Mouse (Mus musculus) kidney, postnatal 10 days (tissue): ENCODE results near the gene Bglap2.
"Not testable (repeated sequence)": the region's sequence is repeated elsewhere in the genome, so short reads cannot be mapped to it uniquely, and the experiment has no call there.

Source experiments
- DNase-seq: peaks from one replicate; pipeline ENCODE4 v3.0.0; 2021; ENCODE audit warnings: mixed read lengths

The Bglap2 gene

GRCm38 (mm10) chr3:88378599-88378998 is at the start of gene Bglap2:
Gene Bglap2 (minus strand): TSS chr3:88378699.
- not testable (repeated sequence) for DNase-seq

- no peak for DNase-seq
Measured at GRCm38 (mm10) chr3:88427342-88427905, 48.9 kb upstream of the Bglap2 start.

GRCm38 (mm10) chr3:88425708-88426420 is 47.4 kb upstream of the Bglap2 start:
- no peak for DNase-seq

GRCm38 (mm10) chr3:88425330-88425689 is 46.8 kb upstream of the Bglap2 start:
- DNase-seq, result no peak

DNA sequence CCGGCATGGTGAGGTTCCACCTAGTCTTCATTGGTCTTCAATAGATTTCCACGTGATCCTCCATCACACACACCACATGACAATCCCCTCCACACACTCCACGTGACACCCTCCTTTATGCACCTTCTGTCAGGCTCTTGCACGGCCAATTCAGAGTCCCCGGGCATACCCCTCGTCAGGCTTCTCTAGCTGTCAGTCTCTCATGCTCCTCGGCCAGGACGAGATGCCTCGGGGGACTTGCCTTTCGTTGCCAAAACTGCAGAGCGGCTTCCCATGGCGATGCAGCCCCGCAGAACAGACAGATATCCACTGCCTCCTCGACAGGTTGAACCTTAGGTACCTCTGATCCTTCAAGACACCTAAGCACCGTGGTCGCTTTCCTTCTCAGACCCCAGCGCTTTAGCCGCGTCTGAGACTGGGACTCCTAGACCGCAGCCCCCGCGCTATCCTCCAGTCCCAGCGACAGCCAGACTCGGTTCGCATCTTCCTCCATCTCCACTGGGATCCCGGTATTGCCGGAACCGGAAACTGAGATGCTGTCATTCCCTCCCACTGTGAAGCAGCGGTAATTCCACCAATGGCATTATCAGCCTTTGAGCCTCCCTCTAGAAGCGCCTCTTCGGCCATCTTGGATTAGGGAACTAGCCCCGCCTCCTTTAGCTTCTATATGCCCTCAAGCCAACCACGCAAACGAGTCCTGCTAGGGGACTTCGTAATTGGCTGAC is 46.3 kb upstream of the Bglap2 start, which contains the start of gene Slc25a44:
Slc25a44 (minus strand) TSS at position 535 of the 725 bp plus-strand sequence.
- DNase-seq, result peak; percentile 94

DNA sequence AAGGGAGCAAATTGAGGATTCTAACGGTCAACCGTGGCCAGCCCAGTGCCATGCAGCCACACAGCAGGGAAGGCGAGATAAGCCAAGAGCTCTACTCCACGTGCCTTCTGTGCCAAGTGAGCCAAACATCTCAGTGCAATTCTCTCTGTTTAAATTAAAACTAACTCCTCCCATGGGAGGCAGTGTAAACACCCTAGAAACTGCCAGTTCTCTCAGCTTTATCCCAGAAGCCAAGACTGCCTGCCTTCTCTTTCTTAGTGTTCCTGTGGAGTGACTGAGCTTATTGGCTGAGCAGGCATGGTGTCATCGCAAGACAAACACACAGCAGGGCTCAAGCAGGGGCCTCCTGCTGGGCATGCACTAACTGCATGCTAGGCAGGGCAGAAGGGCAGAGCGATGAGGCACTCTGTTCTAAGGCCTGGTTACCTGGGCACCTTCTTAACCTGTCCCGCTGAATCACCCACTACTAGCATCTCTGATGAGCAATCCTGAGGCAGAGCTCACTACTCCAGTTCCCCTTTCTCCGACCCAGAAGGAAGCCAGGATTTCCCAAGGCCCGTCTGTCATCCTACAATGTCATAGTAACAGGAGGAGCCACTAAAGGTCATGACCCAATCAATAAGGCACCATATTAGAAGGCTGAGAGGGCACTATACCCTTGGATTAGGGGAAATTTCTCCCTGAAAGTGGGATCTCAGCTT is 43.7 kb upstream of the Bglap2 start:
- peak; percentile 41 for DNase-seq

DNA sequence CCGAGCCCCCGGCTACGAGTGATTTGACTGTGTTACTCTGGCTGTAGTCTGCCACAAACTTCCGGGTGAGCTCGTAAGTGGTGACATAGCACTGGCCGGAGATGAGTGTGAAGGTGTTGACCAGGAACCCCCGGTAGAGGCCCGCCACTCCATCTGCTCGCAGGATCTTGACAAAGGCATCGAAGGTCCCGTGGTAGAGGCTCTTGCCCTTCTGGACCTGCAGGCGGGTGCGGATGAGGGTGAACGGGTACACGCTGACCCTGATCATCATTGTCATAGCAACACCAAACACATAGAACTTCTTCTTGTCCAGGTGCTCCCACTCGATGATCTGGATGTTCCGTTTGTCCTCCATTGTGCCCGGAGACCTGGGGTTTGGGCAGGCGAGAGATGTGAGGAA is 42.3 kb upstream of the Bglap2 start:
- no peak for DNase-seq

DNA sequence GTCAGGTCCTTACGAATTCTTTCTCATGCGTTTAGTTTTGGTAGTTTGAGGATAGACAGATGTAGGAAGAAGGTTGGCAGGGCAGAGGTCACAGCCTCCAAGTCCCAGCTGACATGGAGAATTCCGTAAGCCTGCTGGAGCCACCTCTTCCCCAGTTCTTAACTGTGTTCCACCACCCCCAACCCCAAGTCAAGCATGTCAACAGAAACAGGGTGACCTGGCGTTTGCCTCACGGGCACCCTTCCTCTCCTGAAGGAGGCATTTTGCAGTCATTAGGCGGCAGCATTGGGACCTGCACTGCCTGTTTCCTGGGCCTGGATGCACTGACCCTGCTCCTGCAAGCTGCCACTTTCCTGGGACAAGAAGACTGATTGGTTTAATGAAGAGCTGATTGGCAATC is 39.5 kb upstream of the Bglap2 start:
- DNase-seq, result no peak

GRCm38 (mm10) chr3:88415668-88416067 is 37.2 kb upstream of the Bglap2 start:
- no peak for DNase-seq

DNA sequence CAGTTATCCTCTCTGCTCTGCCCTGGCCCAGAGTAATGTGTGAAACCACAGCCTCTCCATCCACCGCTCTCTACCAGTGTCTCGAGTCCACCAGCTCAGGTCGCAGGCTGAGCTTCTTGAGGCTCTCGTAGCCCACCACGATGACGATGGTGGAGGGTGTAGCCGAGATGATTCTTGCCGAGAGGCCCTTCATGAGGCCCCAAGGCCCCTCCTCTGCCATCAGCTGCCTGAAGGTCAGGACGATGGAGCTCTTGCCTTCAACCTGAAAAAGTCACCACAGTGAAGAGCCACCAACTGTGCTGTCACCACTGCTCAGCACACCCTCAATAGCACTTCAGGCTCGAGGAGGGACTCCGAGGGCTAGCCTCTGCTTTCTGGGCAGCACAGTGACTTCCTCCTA is 34.1 kb upstream of the Bglap2 start:
- no peak for DNase-seq

GRCm38 (mm10) chr3:88411681-88412080 is 33.2 kb upstream of the Bglap2 start:
- DNase-seq, result no peak

- peak; percentile 42 for DNase-seq
Measured at GRCm38 (mm10) chr3:88410645-88411031, 32.1 kb upstream of the Bglap2 start.

- peak; percentile 97 for DNase-seq
Measured at GRCm38 (mm10) chr3:88409741-88410644, 31.5 kb upstream of the Bglap2 start, which contains the start of gene Pmf1. Gene Pmf1 (minus strand): TSS chr3:88410331.

- DNase-seq, result no peak
Measured at GRCm38 (mm10) chr3:88408953-88409352, 30.5 kb upstream of the Bglap2 start.

DNA sequence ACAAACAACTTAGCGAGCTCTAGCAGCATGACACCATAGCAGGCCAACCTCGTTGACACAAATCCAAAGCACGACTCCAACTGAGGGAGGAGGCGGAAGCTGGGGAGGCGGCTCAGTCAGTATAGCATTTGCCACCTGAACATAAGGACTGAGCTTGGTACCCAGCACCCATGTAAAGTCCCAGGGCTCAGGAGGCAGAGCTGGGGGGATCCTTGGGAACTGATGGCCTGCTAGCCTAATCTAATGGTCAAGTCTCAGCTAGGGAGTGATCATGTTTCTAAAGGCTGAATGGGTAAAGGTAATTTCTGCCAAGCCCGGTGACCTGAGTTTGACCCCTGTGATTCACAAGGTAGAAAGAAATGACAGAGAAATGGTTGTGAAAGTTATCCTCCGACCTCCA is 29.0 kb upstream of the Bglap2 start:
- no peak for DNase-seq

DNA sequence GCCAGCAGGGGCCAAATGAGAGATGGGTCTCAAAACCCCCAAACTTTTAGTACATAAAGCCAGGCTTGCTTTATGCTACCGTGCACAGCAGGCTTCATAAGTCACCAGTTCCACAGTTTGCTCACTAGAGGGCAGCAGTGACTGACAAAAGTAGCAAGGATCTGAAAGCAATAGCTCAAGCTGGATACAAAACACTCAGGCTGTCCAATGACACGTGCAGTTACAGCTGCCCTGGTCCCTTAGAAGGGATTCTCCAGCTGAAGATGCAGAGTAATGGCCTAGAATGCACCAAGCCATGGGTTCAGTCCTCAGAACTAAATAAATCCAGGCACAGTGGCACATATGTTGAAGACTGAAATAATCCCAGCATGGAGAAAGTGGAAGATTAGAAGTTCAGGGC is 28.6 kb upstream of the Bglap2 start:
- peak; percentile 77 for DNase-seq

DNA sequence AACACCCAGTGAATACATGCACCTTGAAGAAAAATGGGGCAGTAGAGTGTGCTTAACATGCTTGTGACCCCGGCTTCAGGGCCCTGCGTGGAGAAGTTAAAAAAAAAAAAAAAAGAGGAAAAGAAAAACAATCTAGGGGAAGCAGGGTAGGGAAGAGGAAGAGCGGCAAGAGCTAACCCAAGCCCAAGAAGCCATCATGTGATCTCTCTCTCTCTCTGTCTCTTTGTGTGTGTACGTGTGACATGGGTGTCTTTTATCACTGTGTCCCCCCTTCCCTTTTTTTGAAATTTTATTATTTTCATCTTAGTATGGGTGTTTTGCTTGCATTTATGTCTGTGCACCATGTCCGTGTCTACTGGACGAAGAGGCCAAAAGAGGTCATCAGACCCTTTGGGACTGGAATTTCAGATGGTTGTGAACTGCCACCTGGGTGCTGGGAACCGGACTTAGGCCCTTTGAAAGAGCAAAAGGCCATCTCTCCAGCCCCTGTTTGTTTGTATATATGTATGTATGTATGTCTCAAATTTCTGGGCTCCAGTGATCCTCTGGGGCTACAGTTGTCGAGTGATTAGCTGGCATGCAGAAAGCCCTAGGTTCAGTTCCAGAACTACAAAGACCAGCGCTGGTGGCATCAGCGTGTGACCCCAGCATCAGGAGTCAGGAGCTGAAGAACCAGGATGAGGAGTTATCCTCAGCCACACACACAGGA is 25.2 kb upstream of the Bglap2 start:
- DNase-seq, result no peak

DNA sequence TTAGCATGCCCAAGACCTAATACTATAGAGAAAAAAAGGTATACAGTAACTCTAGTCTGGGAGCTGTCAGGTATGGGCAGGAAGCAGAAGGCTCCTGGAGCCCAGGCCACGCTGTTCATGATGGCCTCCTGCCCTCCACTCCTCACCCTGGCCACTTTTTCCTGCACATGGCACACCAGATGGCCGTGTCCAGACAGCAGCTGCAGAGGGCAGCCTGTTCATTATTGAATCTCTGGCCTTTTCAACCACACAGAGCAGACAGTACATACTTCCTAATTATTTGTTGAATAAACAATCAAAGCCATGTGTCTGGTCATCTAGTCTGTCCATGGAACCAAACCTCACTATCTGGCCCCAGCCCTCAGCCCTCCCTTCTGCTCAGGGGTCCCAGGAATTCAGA is 20.2 kb upstream of the Bglap2 start:
- no peak for DNase-seq

- DNase-seq, result no peak
Measured at GRCm38 (mm10) chr3:88395742-88396141, 17.2 kb upstream of the Bglap2 start.

DNA sequence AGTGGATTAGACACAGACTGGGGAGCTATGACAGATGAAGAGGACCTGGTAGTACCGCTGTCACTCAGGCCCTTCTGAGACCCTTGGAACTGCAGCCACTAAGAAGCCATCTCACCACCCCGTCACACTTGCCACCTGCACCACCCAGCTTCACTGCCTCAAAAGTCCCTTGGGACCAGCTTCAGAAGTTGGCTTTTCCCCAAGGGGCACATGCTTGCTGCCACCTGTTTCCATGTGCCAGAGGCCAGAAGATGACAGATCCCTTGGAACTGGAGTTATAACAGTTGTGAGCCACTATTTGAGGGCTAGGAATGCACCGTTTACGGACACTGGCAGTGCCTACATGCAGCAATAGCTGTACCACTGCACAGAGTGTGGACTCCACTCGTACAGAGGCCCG is 16.8 kb upstream of the Bglap2 start:
- no peak for DNase-seq

- no peak for DNase-seq
Measured at GRCm38 (mm10) chr3:88393776-88394375, 15.4 kb upstream of the Bglap2 start.
